Mouse (Mus musculus) neutrophil, adult 83 days (primary cell): ENCODE results near the gene Olfr713. TPM values are rescaled to one million over a fixed set of nuclear protein-coding genes. Genes with fewer than 3 reads are reported as not detected.

ENCODE experiments used
- total RNA-seq, 2 experiments: library from RNA; stranded (reverse); gene quantifications; one replicate each; pipeline ENCODE4 v1.2.4; 2023

The Olfr713 gene
- not detected for total RNA-seq

GRCm38 (mm10) chr7:107030874-107031273 lies at the start of gene Olfr713:
Olfr713 (plus strand) TSS chr7:107031174.

GRCm38 (mm10) chr7:107005972-107006371 lies 25.0 kb upstream of the Olfr713 start, which contains the start of gene Olfr2:
Olfr2 (minus strand) TSS chr7:107006072.

DNA sequence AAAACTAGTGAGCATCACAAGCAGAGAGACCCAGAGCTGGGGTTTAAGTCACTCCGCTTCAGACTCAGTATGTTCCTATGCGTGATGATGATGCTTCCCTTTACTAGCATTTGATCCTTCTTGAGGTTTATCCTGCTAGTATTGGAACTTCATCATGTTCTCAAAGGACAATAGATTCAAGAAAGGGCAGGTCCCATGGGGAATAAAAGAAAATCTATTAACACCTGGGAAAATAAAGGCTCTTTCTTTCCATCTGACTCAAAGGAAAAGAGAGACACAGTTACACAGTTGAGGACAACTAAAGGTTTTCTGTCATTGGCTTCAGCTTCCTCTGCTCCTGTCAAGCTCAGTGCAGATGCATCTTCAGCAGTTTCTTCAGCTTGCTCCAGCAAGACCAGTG lies 39.7 kb downstream of the Olfr713 start, which contains the start of gene Olfr714:
Olfr714 (plus strand) TSS at position 301 of the 400 bp plus-strand sequence.

Other genes with a start within 250 kb of the Olfr713 start
- gene Olfr699, start 238.0 kb upstream of the Olfr713 start, total RNA-seq = not detected
- not detected for gene Olfr700, start 222.3 kb upstream of the Olfr713 start, total RNA-seq
- not detected for gene Olfr701, start 217.0 kb upstream of the Olfr713 start, total RNA-seq
- not detected for gene Olfr702, start 197.3 kb upstream of the Olfr713 start, total RNA-seq
- gene Olfr703, start 187.8 kb upstream of the Olfr713 start, total RNA-seq = not detected
- not detected for gene Olfr704, start 168.0 kb upstream of the Olfr713 start, total RNA-seq
- not detected for gene Olfr705, start 154.3 kb upstream of the Olfr713 start, total RNA-seq
- gene Olfr706, start 143.0 kb upstream of the Olfr713 start, total RNA-seq = not detected
- gene Olfr707, start 129.9 kb upstream of the Olfr713 start, total RNA-seq = not detected
- not detected for gene Olfr1532-ps1, start 123.2 kb upstream of the Olfr713 start, total RNA-seq
- gene Olfr709-ps1, start 99.0 kb upstream of the Olfr713 start, total RNA-seq = under 1 TPM; 0.09 to 0.15 TPM
- gene Olfr710, start 82.9 kb upstream of the Olfr713 start, total RNA-seq = not detected
- gene Olfr6, start 67.2 kb upstream of the Olfr713 start, total RNA-seq = not detected
- gene Olfr711, start 55.7 kb upstream of the Olfr713 start, total RNA-seq = not detected
- gene Olfr2, start 25.1 kb upstream of the Olfr713 start, total RNA-seq = not detected
- gene Olfr714, start 39.8 kb downstream of the Olfr713 start, total RNA-seq = not detected
- not detected for gene Olfr17, start 62.0 kb downstream of the Olfr713 start, total RNA-seq
- gene Olfr715b, start 79.2 kb downstream of the Olfr713 start, total RNA-seq = not detected
- gene Olfr715, start 99.9 kb downstream of the Olfr713 start, total RNA-seq = not detected
- gene Olfr716, start 107.2 kb downstream of the Olfr713 start, total RNA-seq = not detected
- gene Nlrp14, start 135.8 kb downstream of the Olfr713 start, total RNA-seq = not detected
- gene Rbmxl2, start 178.3 kb downstream of the Olfr713 start, total RNA-seq = not detected